Mouse (Mus musculus): Measurements from ENCODE around the gene Nfe2l1. TPM values are rescaled to one million over a fixed set of nuclear protein-coding genes. Genes with fewer than 3 reads are reported as not detected.
A peak's percentile ranks its signal among the peaks of the same experiment; 100 is the strongest.
"Not testable (repeated sequence)": the region's sequence is repeated elsewhere in the genome, so short reads cannot be mapped to it uniquely, and the experiment has no call there.

Nfe2l1 gene
- polyA plus RNA-seq, 1 experiment from 2014 or later, result 68.2 TPM

DNA sequence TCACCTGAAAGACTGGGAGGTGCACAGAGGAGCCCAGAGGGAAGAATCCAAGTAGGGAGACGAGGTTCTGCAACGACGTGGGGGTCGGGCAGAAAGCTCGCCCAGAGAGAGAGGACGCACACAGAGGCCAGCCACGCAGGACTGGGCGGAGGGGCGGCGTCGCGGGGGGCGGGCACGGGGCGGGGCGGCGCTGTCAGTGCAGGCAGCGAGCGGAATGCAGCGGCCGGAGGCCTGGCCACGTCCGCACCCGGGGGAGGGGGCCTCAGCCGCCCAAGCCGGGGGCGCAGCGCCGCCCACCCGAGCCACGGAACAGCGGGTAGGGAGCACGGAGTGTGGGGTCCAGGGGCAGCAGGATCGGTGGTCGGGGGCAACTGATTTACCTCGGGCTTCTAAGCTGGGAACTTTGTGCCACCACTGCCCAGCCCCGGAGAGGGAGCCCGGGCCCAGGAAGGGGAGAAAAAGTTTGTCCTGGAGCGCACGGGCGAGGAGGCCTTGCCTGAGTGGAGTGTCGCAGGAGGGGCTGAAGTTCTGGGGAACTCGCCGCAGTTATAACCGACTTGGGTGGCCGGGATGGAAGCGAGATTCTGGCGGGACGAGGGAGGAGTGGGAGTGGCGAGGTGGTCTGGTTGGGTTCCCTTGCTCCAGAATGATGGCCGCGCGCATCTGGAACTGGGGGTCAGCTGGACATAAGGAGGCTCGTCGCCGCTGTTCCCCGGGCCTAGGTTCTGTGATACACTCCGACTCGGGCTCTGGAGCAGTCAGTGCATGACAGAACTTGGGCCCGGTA is 20.1 kb upstream of the Nfe2l1 start, which contains the start of gene Copz2:
Gene Copz2, plus strand, starts transcription at position 190 of the 787 bp plus-strand sequence.
- WGBS, result 2% methylated on average over 55 of the region's 60 CpGs
- peak; percentile 97 for ATAC-seq (ENCODE audit: low read depth)
- no peaks in the 10 kb centered on the region for H3K27me3 ChIP-seq (ENCODE audit: control insufficient read depth, insufficient read depth, low read depth, low read length)
- peak within 1 kb of the TSS; percentile 83 for H3K4me2 ChIP-seq (ENCODE audit: low read depth, low read length)
- no peaks in the 10 kb centered on the region for H3K9me3 ChIP-seq (ENCODE audit: control insufficient read depth, low read length)
- H3K4me3 ChIP-seq (ENCODE audit: low read length), result peak within 1 kb of the TSS; percentile 61
- peak within 1 kb of the TSS; percentile 75 for H3K9ac ChIP-seq (ENCODE audit: low read length)
- H3K4me1 ChIP-seq (replicated peaks; ENCODE audit: control insufficient read depth, insufficient read depth, low read length), result peaks cover 10% of the 10 kb centered on the region
- H3K36me3 ChIP-seq (ENCODE audit: control insufficient read depth, insufficient read depth, low read length), result 0 out of 2 replicates have a peak, but pooled peaks cover 2% of the 10 kb centered on the region
- peak within 1 kb of the TSS; percentile 51 for H3K27ac ChIP-seq (ENCODE audit: low read length)

- H3K9ac ChIP-seq (ENCODE audit: low read length), result peak overlapping the region; percentile 75; the same call in 1 of the 2 replicates
- peak overlapping the region; percentile 61 for H3K4me3 ChIP-seq (ENCODE audit: low read length)
- H3K36me3 ChIP-seq (ENCODE audit: control insufficient read depth, insufficient read depth, low read length); H3K9me3 ChIP-seq (ENCODE audit: control insufficient read depth, low read length); H3K27me3 ChIP-seq (ENCODE audit: control insufficient read depth, insufficient read depth, low read depth, low read length); ATAC-seq (ENCODE audit: low read depth); H3K27ac ChIP-seq (ENCODE audit: low read length): not testable (repeated sequence)
- peaks cover 10% of the 10 kb centered on the region for H3K4me1 ChIP-seq (replicated peaks; ENCODE audit: control insufficient read depth, insufficient read depth, low read length)
- 62% methylated on average over 5 of the region's 5 CpGs for WGBS
- H3K4me2 ChIP-seq (ENCODE audit: low read depth, low read length), result peak overlapping the region; percentile 83
These were observed 19.4 kb upstream of the Nfe2l1 start for GRCm38 (mm10) chr11:96849145-96849544.

GRCm38 (mm10) chr11:96848694-96849093 is 18.9 kb upstream of the Nfe2l1 start:
- H3K9ac ChIP-seq (ENCODE audit: low read length), result no peak overlapping the region
- no peak overlapping the region for H3K4me3 ChIP-seq (ENCODE audit: low read length)
- H3K4me2 ChIP-seq (ENCODE audit: low read depth, low read length), result no peak overlapping the region
- H3K27me3 ChIP-seq (ENCODE audit: control insufficient read depth, insufficient read depth, low read depth, low read length), result no peaks in the 10 kb centered on the region
- ATAC-seq (ENCODE audit: low read depth), result no peak
- WGBS, result 62% methylated on average over 9 of the region's 9 CpGs
- 0 out of 2 replicates have a peak, but pooled peaks cover 2% of the 10 kb centered on the region for H3K36me3 ChIP-seq (ENCODE audit: control insufficient read depth, insufficient read depth, low read length)
- H3K4me1 ChIP-seq (replicated peaks; ENCODE audit: control insufficient read depth, insufficient read depth, low read length), result peaks cover 10% of the 10 kb centered on the region
- H3K27ac ChIP-seq (ENCODE audit: low read length), result no peak overlapping the region
- H3K9me3 ChIP-seq (ENCODE audit: control insufficient read depth, low read length), result no peaks in the 10 kb centered on the region

GRCm38 (mm10) chr11:96847240-96847639 is 17.5 kb upstream of the Nfe2l1 start:
- Histone ChIP-seq H3K9ac (ENCODE audit: low read length) (no peak overlapping the region), H3K27ac (ENCODE audit: low read length) (no peak overlapping the region), H3K36me3 (ENCODE audit: control insufficient read depth, insufficient read depth, low read length) (no peaks in the 10 kb centered on the region), H3K4me1 (replicated peaks; ENCODE audit: control insufficient read depth, insufficient read depth, low read length) (peaks cover 10% of the 10 kb centered on the region), H3K4me2 (ENCODE audit: low read depth, low read length) (no peak overlapping the region), H3K27me3 (ENCODE audit: control insufficient read depth, insufficient read depth, low read depth, low read length) (no peaks in the 10 kb centered on the region), H3K4me3 (ENCODE audit: low read length) (no peak overlapping the region), H3K9me3 (ENCODE audit: control insufficient read depth, low read length) (no peaks in the 10 kb centered on the region)
- 36% methylated on average over 3 of the region's 3 CpGs for WGBS
- ATAC-seq (ENCODE audit: low read depth), result no peak

DNA sequence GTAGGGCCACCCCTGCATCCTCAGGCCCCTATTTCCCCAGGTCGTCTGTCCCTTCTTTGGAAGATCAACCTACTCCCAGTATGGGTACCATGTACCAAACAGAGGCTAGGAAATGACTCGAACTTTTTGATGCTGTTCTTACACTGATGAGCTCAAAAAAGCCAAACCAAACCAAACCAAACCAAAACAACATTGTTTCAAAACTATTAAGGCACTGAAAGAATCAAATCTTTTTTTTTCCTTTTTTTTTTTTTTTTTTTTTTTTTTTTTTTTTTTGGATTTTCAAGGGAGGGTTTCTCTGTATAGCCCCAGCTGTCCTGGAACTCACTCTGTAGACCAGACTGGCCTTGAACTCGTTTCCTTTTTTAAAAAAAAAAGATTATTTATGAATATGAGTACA is 13.9 kb upstream of the Nfe2l1 start:
- Histone ChIP-seq H3K4me2 (ENCODE audit: low read depth, low read length) (no peak overlapping the region), H3K36me3 (ENCODE audit: control insufficient read depth, insufficient read depth, low read length) (no peaks in the 10 kb centered on the region)
- 50% methylated on average over 3 of the region's 3 CpGs for WGBS

GRCm38 (mm10) chr11:96840290-96840689 is 10.5 kb upstream of the Nfe2l1 start:
- Histone ChIP-seq H3K9me3 (ENCODE audit: control insufficient read depth, low read length) (no peaks in the 10 kb centered on the region), H3K9ac (ENCODE audit: low read length) (no peak overlapping the region)
- no peak for ATAC-seq (ENCODE audit: low read depth)

More for the DNA sequence above, 13.9 kb upstream of the Nfe2l1 start:
- ATAC-seq (ENCODE audit: low read depth), result no peak
- no peak overlapping the region for H3K9ac ChIP-seq (ENCODE audit: low read length)
- H3K27ac ChIP-seq (ENCODE audit: low read length), result no peak overlapping the region
- no peaks in the 10 kb centered on the region for H3K4me1 ChIP-seq (replicated peaks; ENCODE audit: control insufficient read depth, insufficient read depth, low read length)
- no peaks in the 10 kb centered on the region for H3K27me3 ChIP-seq (ENCODE audit: control insufficient read depth, insufficient read depth, low read depth, low read length)
- no peaks in the 10 kb centered on the region for H3K9me3 ChIP-seq (ENCODE audit: control insufficient read depth, low read length)
- no peak overlapping the region for H3K4me3 ChIP-seq (ENCODE audit: low read length)

GRCm38 (mm10) chr11:96839877-96840276 is 10.1 kb upstream of the Nfe2l1 start:
- no peaks in the 10 kb centered on the region for H3K27me3 ChIP-seq (ENCODE audit: control insufficient read depth, insufficient read depth, low read depth, low read length)
- H3K4me3 ChIP-seq (ENCODE audit: low read length), result no peak overlapping the region
- H3K4me1 ChIP-seq (replicated peaks; ENCODE audit: control insufficient read depth, insufficient read depth, low read length), result no peaks in the 10 kb centered on the region
- no peak overlapping the region for H3K27ac ChIP-seq (ENCODE audit: low read length)
- H3K9me3 ChIP-seq (ENCODE audit: control insufficient read depth, low read length), result no peaks in the 10 kb centered on the region
- H3K36me3 ChIP-seq (ENCODE audit: control insufficient read depth, insufficient read depth, low read length), result no peaks in the 10 kb centered on the region
- WGBS, result 64% methylated on average over 3 of the region's 3 CpGs
- no peak overlapping the region for H3K9ac ChIP-seq (ENCODE audit: low read length)
- ATAC-seq (ENCODE audit: low read depth), result no peak
- no peak overlapping the region for H3K4me2 ChIP-seq (ENCODE audit: low read depth, low read length)

More at GRCm38 (mm10) chr11:96840290-96840689, 10.5 kb upstream of the Nfe2l1 start:
- 28% methylated on average over 8 of the region's 8 CpGs for WGBS
- H3K4me1 ChIP-seq (replicated peaks; ENCODE audit: control insufficient read depth, insufficient read depth, low read length), result no peaks in the 10 kb centered on the region
- H3K27me3 ChIP-seq (ENCODE audit: control insufficient read depth, insufficient read depth, low read depth, low read length), result no peaks in the 10 kb centered on the region
- no peaks in the 10 kb centered on the region for H3K36me3 ChIP-seq (ENCODE audit: control insufficient read depth, insufficient read depth, low read length)
- H3K4me2 ChIP-seq (ENCODE audit: low read depth, low read length), result no peak overlapping the region
- H3K4me3 ChIP-seq (ENCODE audit: low read length), result no peak overlapping the region
- H3K27ac ChIP-seq (ENCODE audit: low read length), result no peak overlapping the region

DNA sequence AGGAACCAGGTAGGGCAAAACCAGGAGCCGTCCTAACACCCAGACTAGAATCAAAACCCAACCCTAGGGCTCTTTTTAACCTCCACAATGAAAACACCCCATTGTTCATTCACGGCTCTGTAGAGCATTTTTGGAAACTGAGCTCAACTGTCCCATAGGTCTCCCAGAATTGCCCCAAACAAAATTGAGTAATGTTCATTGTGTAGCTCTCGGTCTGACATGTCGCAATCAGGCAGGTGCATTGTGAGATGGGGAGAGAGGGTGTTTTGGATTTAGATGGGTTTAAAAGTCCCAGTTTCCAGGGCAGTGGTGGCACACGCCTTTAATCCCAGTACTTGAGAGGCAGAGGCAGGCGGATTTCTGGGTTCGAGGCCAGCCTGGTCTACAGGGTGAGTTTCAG is 9.7 kb upstream of the Nfe2l1 start:
- Histone ChIP-seq H3K4me3 (ENCODE audit: low read length) (no peak overlapping the region), H3K9me3 (ENCODE audit: control insufficient read depth, low read length) (no peaks in the 10 kb centered on the region), H3K27ac (ENCODE audit: low read length) (no peak overlapping the region), H3K9ac (ENCODE audit: low read length) (no peak overlapping the region), H3K4me1 (replicated peaks; ENCODE audit: control insufficient read depth, insufficient read depth, low read length) (no peaks in the 10 kb centered on the region), H3K36me3 (ENCODE audit: control insufficient read depth, insufficient read depth, low read length) (no peaks in the 10 kb centered on the region), H3K27me3 (ENCODE audit: control insufficient read depth, insufficient read depth, low read depth, low read length) (no peaks in the 10 kb centered on the region), H3K4me2 (ENCODE audit: low read depth, low read length) (no peak overlapping the region)
- 70% methylated on average over 7 of the region's 7 CpGs for whole genome bisulfite sequencing
- no peak for ATAC-seq (ENCODE audit: low read depth)

GRCm38 (mm10) chr11:96838341-96838740 is 8.6 kb upstream of the Nfe2l1 start:
- Histone ChIP-seq H3K9me3 (ENCODE audit: control insufficient read depth, low read length) (no peaks in the 10 kb centered on the region), H3K27me3 (ENCODE audit: control insufficient read depth, insufficient read depth, low read depth, low read length) (no peaks in the 10 kb centered on the region), H3K9ac (ENCODE audit: low read length) (no peak overlapping the region), H3K4me1 (replicated peaks; ENCODE audit: control insufficient read depth, insufficient read depth, low read length) (no peaks in the 10 kb centered on the region), H3K27ac (ENCODE audit: low read length) (no peak overlapping the region), H3K36me3 (ENCODE audit: control insufficient read depth, insufficient read depth, low read length) (no peaks in the 10 kb centered on the region), H3K4me3 (ENCODE audit: low read length) (no peak overlapping the region), H3K4me2 (ENCODE audit: low read depth, low read length) (no peak overlapping the region)
- ATAC-seq (ENCODE audit: low read depth), result no peak
- 41% methylated on average over 4 of the region's 4 CpGs for WGBS

Data from lung, embryonic 16.5 days (tissue).